In genomic region chr2:90843666-90844065, GRCm38 (mm10) we compare ENCODE assay signal across 26 mouse cellular contexts. TPM values are rescaled to one million over a fixed set of nuclear protein-coding genes. Genes with fewer than 3 reads are reported as not detected.
"Had no signal": no experiment of that assay in that cellular context is flagged by ENCODE, and none has a peak within 500 bp of the region (broad histone marks: within the 10 kb centered on the region; RNA-seq: fewer than 3 reads in every experiment).

No protein-coding gene starts in this region.

- H3K4me2 ChIP-seq: intestine, embryonic 15.5 days; limb, embryonic 12.5 days; limb, embryonic 15.5 days; liver, embryonic 11.5 days; lung, embryonic 14.5 days; midbrain, embryonic 13.5 days; neural tube, embryonic 13.5 days; stomach, embryonic 15.5 days had no signal

- H3K4me3 ChIP-seq: intestine, embryonic 15.5 days; limb, embryonic 12.5 days; limb, embryonic 15.5 days; megakaryocyte, embryonic 14.5 days; midbrain, embryonic 10.5 days; midbrain, embryonic 13.5 days; myocyte; neural tube, embryonic 13.5 days; stomach, embryonic 15.5 days had no signal

- H3K9ac ChIP-seq: intestine, embryonic 15.5 days; limb, embryonic 12.5 days; limb, embryonic 15.5 days; liver, embryonic 14.5 days; liver, postnatal 0 days; lung, embryonic 14.5 days; midbrain, embryonic 13.5 days; neural tube, embryonic 13.5 days; stomach, embryonic 15.5 days had no signal

- H3K27me3 ChIP-seq: intestine, embryonic 15.5 days; limb, embryonic 12.5 days; limb, embryonic 15.5 days; megakaryocyte, embryonic 14.5 days; midbrain, embryonic 13.5 days; neural tube, embryonic 13.5 days; stomach, embryonic 15.5 days had no signal

- H3K4me1 ChIP-seq: intestine, embryonic 15.5 days had no signal

- H3K36me3 ChIP-seq: intestine, embryonic 15.5 days; limb, embryonic 12.5 days; limb, embryonic 15.5 days; midbrain, embryonic 10.5 days; midbrain, embryonic 13.5 days; neural tube, embryonic 13.5 days; stomach, embryonic 15.5 days had no signal

- H3K9me3 ChIP-seq: intestine, embryonic 15.5 days; limb, embryonic 12.5 days; limb, embryonic 15.5 days; midbrain, embryonic 10.5 days; midbrain, embryonic 13.5 days; neural tube, embryonic 13.5 days; stomach, embryonic 15.5 days had no signal

- DNase-seq: kidney, adult 18-20 months; kidney, adult 9 months; kidney, postnatal 14 days; kidney, postnatal 4 days; left cerebral cortex, postnatal 4 days; liver, postnatal 0 days; lung, embryonic 14.5 days; lung, postnatal 36 days; right cerebral cortex, postnatal 14 days; right cerebral cortex, postnatal 4 days; thymus, postnatal 25 days had no signal

- H3K27ac ChIP-seq: intestine, embryonic 15.5 days; limb, embryonic 12.5 days; limb, embryonic 15.5 days; liver, embryonic 14.5 days; midbrain, embryonic 10.5 days; midbrain, embryonic 13.5 days; neural tube, embryonic 13.5 days; stomach, embryonic 15.5 days had no signal

- ATAC-seq: intestine, embryonic 15.5 days; liver, postnatal 0 days; lung, postnatal 0 days; midbrain, embryonic 13.5 days; midbrain, embryonic 16.5 days had no signal

RNA-seq across cellular contexts. Expression of gene C1qtnf4, which starts 42.0 kb away (rescaled TPM):
- total RNA-seq: monocyte, adult 5-6 weeks; neutrophil, adult 5-6 weeks had no signal
